Mouse (Mus musculus) thymus, postnatal 25 days (tissue): Measurements from ENCODE around the gene Rpl18a.
A peak's percentile ranks its signal among the peaks of the same experiment; 100 is the strongest.

ENCODE experiments used
- DNase-seq: peaks from one replicate; pipeline ENCODE4 v3.0.0; 2022

Gene Rpl18a

GRCm38 (mm10) chr8:70897021-70897680, at the start of gene Rpl18a:
Gene Rpl18a, minus strand, starts transcription at chr8:70897412.
- peak; percentile 93 for DNase-seq

GRCm38 (mm10) chr8:70943187-70943586, 46.0 kb upstream of the Rpl18a start:
- DNase-seq = no peak

GRCm38 (mm10) chr8:70941478-70941877, 44.3 kb upstream of the Rpl18a start:
- DNase-seq = no peak

GRCm38 (mm10) chr8:70937200-70937599, 40.0 kb upstream of the Rpl18a start:
- DNase-seq = no peak

GRCm38 (mm10) chr8:70934786-70935185, 37.6 kb upstream of the Rpl18a start:
- no peak for DNase-seq

- DNase-seq = no peak
Observed at GRCm38 (mm10) chr8:70933036-70933435, 35.8 kb upstream of the Rpl18a start.

GRCm38 (mm10) chr8:70931731-70932130, 34.5 kb upstream of the Rpl18a start:
- no peak for DNase-seq

- DNase-seq = no peak
Observed at GRCm38 (mm10) chr8:70928778-70929322, 31.6 kb upstream of the Rpl18a start.

- DNase-seq = no peak
Observed at GRCm38 (mm10) chr8:70928096-70928495, 30.9 kb upstream of the Rpl18a start.

GRCm38 (mm10) chr8:70926396-70926795, 29.2 kb upstream of the Rpl18a start:
- no peak for DNase-seq

- no peak for DNase-seq
Observed at GRCm38 (mm10) chr8:70925754-70926153, 28.5 kb upstream of the Rpl18a start.

- no peak for DNase-seq
Observed at GRCm38 (mm10) chr8:70924151-70924550, 26.9 kb upstream of the Rpl18a start.

GRCm38 (mm10) chr8:70920049-70920922, 23.1 kb upstream of the Rpl18a start:
- DNase-seq = no peak

- no peak for DNase-seq
Observed at GRCm38 (mm10) chr8:70914704-70915103, 17.5 kb upstream of the Rpl18a start.

- DNase-seq = no peak
Observed at GRCm38 (mm10) chr8:70913523-70913922, 16.3 kb upstream of the Rpl18a start.

GRCm38 (mm10) chr8:70912955-70913354, 15.7 kb upstream of the Rpl18a start:
- no peak for DNase-seq

- no peak for DNase-seq
Observed at GRCm38 (mm10) chr8:70911596-70911995, 14.4 kb upstream of the Rpl18a start.

- DNase-seq = no peak
Observed at GRCm38 (mm10) chr8:70907518-70907917, 10.3 kb upstream of the Rpl18a start.

- peak; percentile 91 for DNase-seq
Observed at GRCm38 (mm10) chr8:70905831-70906736, 8.9 kb upstream of the Rpl18a start, which contains the start of gene Map1s. Gene Map1s, plus strand, starts transcription at chr8:70905932.

GRCm38 (mm10) chr8:70905463-70905830, 8.2 kb upstream of the Rpl18a start:
- DNase-seq = no peak

GRCm38 (mm10) chr8:70904532-70904931, 7.3 kb upstream of the Rpl18a start:
- DNase-seq = no peak

GRCm38 (mm10) chr8:70903582-70903981, 6.4 kb upstream of the Rpl18a start:
- no peak for DNase-seq

- no peak for DNase-seq
Observed at GRCm38 (mm10) chr8:70903112-70903511, 5.9 kb upstream of the Rpl18a start.
